Mouse (Mus musculus) intestine, embryonic 14.5 days (tissue): ENCODE data around the gene Rara. TPM values are rescaled to one million over a fixed set of nuclear protein-coding genes. Genes with fewer than 3 reads are reported as not detected.
"Not testable (repeated sequence)": the region's sequence is repeated elsewhere in the genome, so short reads cannot be mapped to it uniquely, and the experiment has no call there.

ENCODE experiments used
- ATAC-seq: fragments of 200-750 bp; cut with Nextera tagmentation; replicated peaks from 2 replicates; pipeline ENCODE4 v1.8.0; 2017; ENCODE audit warnings: low read depth, moderate number of reproducible peaks, moderate TSS enrichment, moderate library complexity; ENCODE audit not compliant: low FRiP score, low TSS enrichment
- DNase-seq: peaks from one replicate; pipeline ENCODE4 v3.0.0-alpha.2; 2018; ENCODE audit warnings: low spot score
- H3K27ac ChIP-seq: fragments of 300-500 bp; sonication (generic); 2 replicates; pipeline ENCODE4 v1.5.1; 2014; ENCODE audit warnings: low read depth, mild to moderate bottlenecking, control low read depth
- H3K27me3 ChIP-seq: fragments of 300-500 bp; sonication (generic); replicated peaks from 2 replicates; pipeline ENCODE4 v1.6.1; 2014; ENCODE audit warnings: low read length, control low read depth; ENCODE audit not compliant: control insufficient read depth, insufficient read depth
- H3K36me3 ChIP-seq: fragments of 300-500 bp; sonication (generic); 2 replicates; pipeline ENCODE4 v1.6.1; 2014; ENCODE audit warnings: low read length, control low read depth; ENCODE audit not compliant: control insufficient read depth, insufficient read depth
- H3K4me1 ChIP-seq: fragments of 300-500 bp; sonication (generic); replicated peaks from 2 replicates; pipeline ENCODE4 v1.6.1; 2014; ENCODE audit warnings: low read length, control low read depth, mixed read lengths; ENCODE audit not compliant: control insufficient read depth, insufficient read depth
- H3K4me2 ChIP-seq: fragments of 300-500 bp; sonication (generic); 2 replicates; pipeline ENCODE4 v1.6.1; 2014; ENCODE audit warnings: low read length
- H3K4me3 ChIP-seq: fragments of 300-500 bp; sonication (generic); 2 replicates; pipeline ENCODE4 v1.5.1; 2014; ENCODE audit warnings: low read depth, low read length, control low read depth, mixed read lengths
- H3K9ac ChIP-seq: fragments of 300-500 bp; sonication (generic); 2 replicates; pipeline ENCODE4 v1.6.1; 2014; ENCODE audit warnings: mild to moderate bottlenecking, low read length
- H3K9me3 ChIP-seq: fragments of 300-500 bp; sonication (generic); 2 replicates; pipeline ENCODE4 v1.6.1; 2016; ENCODE audit warnings: low read length, control low read depth; ENCODE audit not compliant: control insufficient read depth
- WGBS: fragments of 180-500 bp; shearing (Covaris S2); extraction: QIAGEN DNeasy Blood & Tissue Kit; methylation state at CpG from one replicate; pipeline ENCODE4 v1.1.7; 2014; 5-methylcytosine and 5-hydroxymethylcytosine counted together
- polyA plus RNA-seq: library from polyadenylated mRNA; unstranded; fragments of >200 nt; fragmentation: Nextera tagmentation; extraction: Ambion mirVana; gene quantifications from 2 replicates; pipeline ENCODE4 v1.2.1, GENCODE M21; 2014

Gene Rara
- polyA plus RNA-seq, 1 experiment from 2014 or later = 42.4 TPM

DNA sequence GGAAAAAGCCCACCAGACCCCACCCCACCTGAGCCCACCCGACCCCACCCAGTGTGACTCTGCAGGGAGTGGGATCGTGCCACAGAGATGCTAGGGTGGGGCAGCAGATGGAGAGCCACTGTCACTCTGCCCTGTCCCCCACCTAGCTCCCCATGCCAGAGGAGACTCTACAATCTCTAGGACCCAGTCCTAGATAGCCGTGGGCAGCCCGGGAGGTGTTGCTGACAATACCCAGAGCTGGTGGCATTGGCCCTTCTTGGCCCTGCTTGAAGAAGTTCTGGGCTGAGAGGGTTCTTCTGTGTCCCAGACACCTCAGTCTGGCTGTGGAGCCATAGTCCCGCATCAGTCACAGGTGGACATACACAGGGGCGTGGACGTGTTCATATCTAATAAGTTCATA is 57.9 kb downstream of the Rara start:
- Histone ChIP-seq H3K9me3 (no peaks in the 10 kb centered on the region), H3K4me3 (no peak overlapping the region), H3K4me1 (0 out of 2 replicates have a peak, but pooled peaks cover 3% of the 10 kb centered on the region), H3K9ac (no peak overlapping the region), H3K27me3 (0 out of 2 replicates have a peak, but pooled peaks cover 2% of the 10 kb centered on the region), H3K36me3 (peaks cover 3% of the 10 kb centered on the region; the same call in 1 of the 2 replicates), H3K4me2 (no peak overlapping the region), H3K27ac (no peak overlapping the region)
- no peak for DNase-seq
- whole genome bisulfite sequencing = 91% methylated on average over 7 of the region's 7 CpGs
- no peak for ATAC-seq

- ATAC-seq, H3K4me2 ChIP-seq, H3K27ac ChIP-seq, H3K27me3 ChIP-seq, H3K4me3 ChIP-seq, H3K4me1 ChIP-seq, H3K9ac ChIP-seq, DNase-seq, H3K9me3 ChIP-seq: not testable (repeated sequence)
- H3K36me3 ChIP-seq = peaks cover 29% of the 10 kb centered on the region
- 88% methylated on average over 4 of the region's 6 CpGs for WGBS
Measured at GRCm38 (mm10) chr11:98988260-98988659, 60.6 kb downstream of the Rara start.

- no peak overlapping the region for H3K4me3 ChIP-seq
- H3K4me2 ChIP-seq = no peak overlapping the region
- H3K27me3 ChIP-seq = no peaks in the 10 kb centered on the region
- H3K27ac ChIP-seq = no peak overlapping the region
- DNase-seq (no peak), ATAC-seq (no peak)
- H3K9ac ChIP-seq = no peak overlapping the region
- peaks cover 55% of the 10 kb centered on the region for H3K36me3 ChIP-seq
- no peaks in the 10 kb centered on the region for H3K4me1 ChIP-seq
- WGBS = 77% methylated on average over 6 of the region's 6 CpGs
- no peaks in the 10 kb centered on the region for H3K9me3 ChIP-seq
Measured at GRCm38 (mm10) chr11:98990866-98991265, 63.2 kb downstream of the Rara start.

- Histone ChIP-seq H3K4me1 (no peaks in the 10 kb centered on the region), H3K4me3 (no peak overlapping the region), H3K27ac (no peak overlapping the region), H3K9me3 (no peaks in the 10 kb centered on the region), H3K9ac (no peak overlapping the region), H3K36me3 (peaks cover 99% of the 10 kb centered on the region), H3K4me2 (no peak overlapping the region), H3K27me3 (no peaks in the 10 kb centered on the region)
- no peak for ATAC-seq
- 95% methylated on average over 7 of the region's 7 CpGs for WGBS
- DNase-seq = no peak
Measured at GRCm38 (mm10) chr11:98995987-98996386, 68.4 kb downstream of the Rara start.

DNA sequence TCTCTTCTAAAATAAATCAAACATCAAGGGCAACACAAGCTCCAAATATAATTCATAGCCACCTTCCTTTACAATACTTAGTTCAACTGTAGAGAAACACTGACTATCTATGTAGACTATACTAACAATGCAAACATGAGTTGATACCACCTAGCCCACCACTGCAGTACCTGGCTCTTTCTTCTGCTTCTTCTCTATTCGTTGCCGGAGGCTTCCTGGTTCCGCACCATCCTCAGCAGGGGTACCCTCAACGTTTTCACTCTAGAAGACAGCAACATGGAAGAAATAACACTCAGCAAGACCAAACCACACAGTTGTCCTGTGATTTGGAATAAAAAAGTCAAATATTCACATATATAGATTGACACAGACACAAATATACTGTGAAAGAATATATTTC is 70.0 kb downstream of the Rara start:
- H3K27me3 ChIP-seq = no peaks in the 10 kb centered on the region
- WGBS = 75% methylated on average over 4 of the region's 4 CpGs
- H3K9ac ChIP-seq = no peak overlapping the region
- no peak overlapping the region for H3K27ac ChIP-seq
- H3K36me3 ChIP-seq = peaks cover 100% of the 10 kb centered on the region
- H3K4me2 ChIP-seq = no peak overlapping the region
- no peak for ATAC-seq
- DNase-seq = no peak
- no peaks in the 10 kb centered on the region for H3K4me1 ChIP-seq
- H3K9me3 ChIP-seq = no peaks in the 10 kb centered on the region
- no peak overlapping the region for H3K4me3 ChIP-seq

- no peak overlapping the region for H3K27ac ChIP-seq
- no peaks in the 10 kb centered on the region for H3K27me3 ChIP-seq
- DNase-seq (no peak), ATAC-seq (no peak)
- no peaks in the 10 kb centered on the region for H3K4me1 ChIP-seq
- H3K36me3 ChIP-seq = peaks cover 100% of the 10 kb centered on the region
- H3K4me3 ChIP-seq = no peak overlapping the region
- no peak overlapping the region for H3K9ac ChIP-seq
- no peaks in the 10 kb centered on the region for H3K9me3 ChIP-seq
- H3K4me2 ChIP-seq = no peak overlapping the region
Measured at GRCm38 (mm10) chr11:98998776-98999175, 71.2 kb downstream of the Rara start.

DNA sequence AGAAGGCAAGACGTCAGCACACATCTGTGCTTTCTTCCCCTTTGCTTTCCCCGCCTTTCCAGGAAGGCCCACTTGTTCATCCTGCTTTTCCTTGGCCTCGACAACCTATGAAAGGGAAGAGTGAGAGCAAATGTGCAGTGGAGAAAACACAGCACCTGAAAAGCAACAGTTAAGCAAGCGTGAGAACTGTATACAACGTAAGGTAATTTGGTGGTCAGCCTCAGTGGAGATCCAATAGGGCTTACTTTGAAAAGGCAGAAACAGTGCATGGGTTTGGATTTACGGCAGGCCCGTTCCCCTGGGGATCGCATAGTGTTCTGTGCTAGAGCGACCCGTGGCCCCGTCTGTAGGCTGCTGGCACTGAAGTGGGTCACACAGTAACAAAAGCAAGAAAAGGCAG is 71.6 kb downstream of the Rara start:
- no peak for ATAC-seq
- WGBS = 91% methylated on average over 11 of the region's 11 CpGs
- Histone ChIP-seq H3K4me1 (no peaks in the 10 kb centered on the region), H3K9ac (no peak overlapping the region), H3K36me3 (peaks cover 100% of the 10 kb centered on the region), H3K9me3 (no peaks in the 10 kb centered on the region), H3K4me3 (no peak overlapping the region), H3K4me2 (no peak overlapping the region), H3K27me3 (no peaks in the 10 kb centered on the region), H3K27ac (no peak overlapping the region)
- DNase-seq = no peak

GRCm38 (mm10) chr11:99006788-99007187 is 79.2 kb downstream of the Rara start:
- Histone ChIP-seq H3K27me3 (no peaks in the 10 kb centered on the region), H3K4me3 (no peak overlapping the region), H3K4me1 (no peaks in the 10 kb centered on the region), H3K36me3 (peaks cover 99% of the 10 kb centered on the region), H3K9me3 (no peaks in the 10 kb centered on the region), H3K4me2 (no peak overlapping the region), H3K27ac (no peak overlapping the region), H3K9ac (no peak overlapping the region)
- 90% methylated on average over 9 of the region's 9 CpGs for WGBS
- ATAC-seq (no peak), DNase-seq (no peak)

DNA sequence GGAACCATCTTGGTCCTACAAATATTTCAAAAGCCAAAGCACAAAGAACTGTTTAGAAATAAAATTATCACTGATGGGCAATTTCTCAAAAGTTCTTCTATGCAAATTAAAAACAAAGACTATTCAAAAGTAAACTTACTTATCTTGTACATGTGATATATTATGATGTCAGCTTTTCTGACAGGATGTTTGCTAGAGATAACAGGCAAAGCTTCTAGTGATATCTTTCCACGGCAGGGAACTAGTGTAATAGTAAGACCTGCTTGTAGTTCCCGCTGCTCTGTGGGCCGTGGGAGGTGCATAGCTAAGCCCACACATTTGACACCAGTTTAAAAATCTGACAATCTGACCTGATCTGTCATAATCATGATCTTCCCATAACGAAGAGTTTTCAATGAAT is 82.5 kb downstream of the Rara start:
- Histone ChIP-seq H3K36me3 (peaks cover 99% of the 10 kb centered on the region), H3K4me1 (no peaks in the 10 kb centered on the region), H3K4me3 (no peak overlapping the region), H3K9ac (no peak overlapping the region), H3K9me3 (no peaks in the 10 kb centered on the region), H3K4me2 (no peak overlapping the region), H3K27me3 (no peaks in the 10 kb centered on the region), H3K27ac (no peak overlapping the region)
- ATAC-seq (no peak), DNase-seq (no peak)
- 78% methylated on average over 4 of the region's 4 CpGs for WGBS
